Mouse (Mus musculus) right cerebral cortex, postnatal 25 days (tissue): Measurements from ENCODE around the gene Trak1.
"Not testable (repeated sequence)": the region's sequence is repeated elsewhere in the genome, so short reads cannot be mapped to it uniquely, and the experiment has no call there.

Experiments
- DNase-seq: peaks from one replicate; pipeline ENCODE4 v3.0.0; 2022

Gene Trak1

DNA sequence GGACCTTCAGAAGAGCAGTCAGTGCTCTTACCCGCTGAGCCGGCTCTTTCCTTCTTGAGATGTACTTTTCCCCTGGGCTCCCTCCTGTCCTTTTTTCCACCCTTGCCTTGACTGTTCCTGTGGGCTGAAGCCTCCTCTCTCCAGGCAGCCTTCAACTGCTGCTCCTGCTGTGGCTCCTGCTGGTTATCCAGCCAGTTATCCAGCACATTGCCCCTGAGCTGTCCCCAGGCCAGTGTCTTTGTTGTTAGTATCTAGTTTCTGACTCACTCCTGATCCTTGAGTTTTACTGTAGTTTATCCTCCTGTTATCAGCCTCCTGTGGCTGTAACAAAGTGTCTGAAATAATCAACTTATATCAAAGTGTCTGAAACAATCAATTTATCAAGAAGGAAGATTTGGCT is 23.8 kb downstream of the Trak1 start:
- DNase-seq = no peak

DNA sequence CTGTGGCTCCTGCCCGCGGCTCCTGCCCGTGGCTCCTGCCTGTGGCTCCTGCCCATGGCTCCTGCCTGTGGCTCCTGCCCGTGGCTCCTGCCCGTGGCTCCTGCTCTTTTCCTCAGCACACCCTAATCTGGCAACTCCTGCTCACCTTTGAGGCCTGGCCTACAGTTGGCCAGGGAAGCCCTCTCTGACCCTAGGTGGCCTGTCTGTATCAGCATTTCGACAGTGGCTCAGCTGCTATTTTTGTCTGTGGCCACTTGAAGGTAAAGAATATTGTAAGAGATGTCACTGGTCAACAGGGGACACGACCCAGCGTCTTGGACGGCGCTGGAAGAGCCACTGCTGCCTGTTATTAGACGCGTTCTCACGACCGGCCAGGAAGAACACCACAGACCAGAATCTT is 24.7 kb downstream of the Trak1 start:
- no peak for DNase-seq

DNA sequence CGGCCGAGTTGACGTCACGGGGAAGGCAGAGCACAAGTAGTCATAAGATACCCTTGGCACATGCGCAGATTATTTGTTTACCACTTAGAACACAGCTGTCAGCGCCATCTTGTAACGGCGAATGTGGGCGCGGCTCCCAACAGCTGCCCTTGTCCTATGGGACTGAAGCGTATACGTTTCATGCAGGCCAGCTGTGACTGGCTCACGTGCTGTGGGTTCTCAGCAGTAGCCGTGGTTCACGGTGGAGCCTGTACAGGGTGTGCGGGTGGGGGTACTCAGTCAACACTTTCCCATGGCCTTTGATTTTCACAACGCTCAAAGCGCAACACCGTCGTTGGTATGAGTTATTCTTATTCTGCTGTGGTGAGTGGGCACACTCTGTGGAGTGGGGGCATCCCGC is 31.0 kb downstream of the Trak1 start:
- not testable (repeated sequence) for DNase-seq

DNA sequence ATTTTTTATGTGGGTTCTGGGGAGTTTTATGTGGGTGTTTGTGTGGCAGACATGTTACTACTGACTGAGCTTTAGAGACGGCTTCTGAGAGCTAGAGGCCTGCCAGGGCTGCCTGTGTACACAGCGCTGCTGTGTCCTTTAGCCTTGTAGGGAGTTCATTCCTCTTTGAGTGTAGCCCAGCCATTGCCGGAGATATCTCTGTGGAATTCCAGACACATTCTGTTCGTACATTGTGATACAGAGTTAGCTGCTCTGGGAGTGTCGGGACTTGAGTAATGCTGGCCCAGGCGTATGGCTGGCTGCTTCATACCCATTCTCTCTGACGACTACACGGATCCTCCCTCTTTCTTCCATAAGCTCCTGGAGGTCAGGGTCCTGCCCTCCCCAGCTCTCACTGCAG is 31.9 kb downstream of the Trak1 start:
- no peak for DNase-seq

DNA sequence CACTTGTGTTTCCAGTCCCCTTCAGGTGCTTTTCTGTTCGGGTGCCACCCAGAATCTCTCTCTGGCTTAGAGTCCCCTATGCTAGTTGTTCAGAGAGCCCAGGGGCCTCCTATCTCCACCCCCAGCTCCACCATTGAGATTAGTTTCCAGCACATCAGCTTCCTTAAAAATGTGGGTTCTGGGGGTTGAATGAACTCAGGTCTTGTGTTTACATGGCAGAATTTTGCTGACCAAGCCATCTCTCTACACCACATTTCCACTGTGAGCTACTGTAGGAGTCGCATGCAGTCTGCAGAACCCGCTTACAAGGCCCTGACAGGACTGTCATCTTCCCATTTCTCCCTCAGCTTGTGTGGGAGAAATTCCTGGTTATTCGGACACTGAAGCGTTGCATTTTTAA is 32.8 kb downstream of the Trak1 start:
- DNase-seq = no peak

DNA sequence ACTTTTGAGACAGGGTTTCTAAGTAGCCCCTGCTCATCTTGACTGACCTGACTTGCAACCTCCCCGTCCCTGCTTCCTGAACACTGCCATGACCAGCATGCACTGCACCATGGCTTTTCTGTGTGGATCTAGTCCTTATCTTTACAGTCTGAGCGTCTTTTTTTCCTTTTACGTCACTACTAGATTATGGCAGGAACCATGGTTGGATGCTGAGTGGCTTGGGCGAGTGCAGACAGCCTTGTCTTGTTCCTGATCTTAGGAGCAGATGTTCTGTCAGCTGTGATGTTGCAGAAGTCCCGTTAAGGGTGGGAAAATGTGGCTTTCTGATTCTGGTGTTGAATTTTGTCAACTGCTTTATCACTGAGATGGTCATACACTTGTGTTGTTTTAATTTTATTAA is 34.1 kb downstream of the Trak1 start:
- DNase-seq = no peak

DNA sequence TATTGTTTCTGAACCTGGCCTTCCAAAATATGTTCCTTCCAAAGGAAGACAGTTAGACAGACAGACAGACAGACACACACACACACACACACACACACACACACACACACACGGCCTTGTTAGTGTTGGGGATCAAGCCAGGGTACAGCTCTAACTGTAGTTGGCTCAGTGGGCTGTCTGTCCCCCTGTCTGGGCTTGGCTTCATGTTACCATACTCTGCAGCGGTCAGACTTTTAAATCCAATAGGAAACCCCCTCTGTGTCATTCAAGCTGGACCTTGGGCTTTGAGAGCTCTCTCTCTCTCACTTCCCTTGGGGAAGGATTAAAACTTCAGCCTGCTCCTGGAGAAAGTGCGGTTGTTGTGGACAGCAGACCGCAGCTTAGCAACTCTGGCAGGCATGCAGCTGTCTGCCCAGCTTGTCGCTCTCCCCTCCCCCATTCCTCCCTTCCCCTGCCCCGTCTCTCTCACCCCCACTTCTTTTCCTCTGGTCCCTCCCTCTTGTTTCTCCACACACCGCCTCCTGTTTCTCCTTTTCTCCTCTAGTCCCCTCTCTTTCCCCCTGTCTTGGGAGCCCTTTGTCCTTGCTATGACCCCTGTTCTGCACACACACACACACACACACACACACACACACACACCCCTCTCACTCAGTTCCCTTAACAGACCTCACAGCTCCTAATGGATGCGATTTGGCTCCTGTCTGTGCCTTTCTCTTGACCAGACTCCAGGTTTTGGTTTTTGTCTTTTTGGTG is 34.8 kb downstream of the Trak1 start:
- DNase-seq = no peak

DNA sequence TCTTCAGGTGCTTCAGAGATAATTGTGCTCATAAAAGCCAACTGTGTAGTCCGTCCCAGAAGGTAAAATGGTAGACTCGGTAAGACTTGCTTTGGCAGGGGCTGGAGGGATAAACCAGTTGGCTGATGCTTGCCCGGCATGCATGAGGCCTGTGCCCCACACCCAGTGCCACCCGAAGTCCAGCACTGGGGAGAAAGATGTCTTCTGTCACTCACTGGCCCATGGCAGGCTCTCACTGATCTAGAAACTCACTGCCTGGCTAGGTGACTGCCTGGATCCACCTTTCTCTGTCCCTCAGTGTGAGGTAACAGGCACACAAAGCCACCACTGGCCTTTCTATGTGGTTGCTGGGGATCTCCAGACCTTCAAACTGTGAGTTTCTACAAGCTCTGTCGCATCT is 36.3 kb downstream of the Trak1 start:
- DNase-seq = no peak

DNA sequence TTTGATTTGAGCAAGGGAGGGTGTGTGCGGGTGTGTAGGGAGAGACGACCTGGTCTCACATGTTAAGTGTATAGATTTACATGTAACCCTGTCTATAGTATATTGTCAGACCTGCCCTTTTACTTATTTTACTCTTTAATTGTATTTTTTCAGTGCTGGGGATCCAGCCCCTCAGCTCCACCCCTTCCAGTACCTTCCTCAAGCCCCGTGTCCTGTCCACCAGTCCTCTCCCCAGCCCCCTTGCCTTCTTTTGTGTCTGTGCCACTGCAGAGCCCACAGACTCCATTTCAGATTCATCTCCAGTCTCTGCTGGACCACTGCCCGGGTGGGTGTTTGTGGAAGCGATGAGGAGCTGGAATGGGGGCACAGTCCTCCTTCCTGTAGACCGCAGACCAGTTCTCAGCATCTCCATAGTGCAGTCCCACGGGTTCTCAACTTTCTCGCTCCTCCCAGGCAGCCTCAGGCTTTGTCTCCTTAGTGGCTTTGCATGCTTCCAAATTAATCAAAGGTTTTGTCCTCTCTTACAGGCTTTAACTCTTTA is 37.1 kb downstream of the Trak1 start:
- DNase-seq = no peak

DNA sequence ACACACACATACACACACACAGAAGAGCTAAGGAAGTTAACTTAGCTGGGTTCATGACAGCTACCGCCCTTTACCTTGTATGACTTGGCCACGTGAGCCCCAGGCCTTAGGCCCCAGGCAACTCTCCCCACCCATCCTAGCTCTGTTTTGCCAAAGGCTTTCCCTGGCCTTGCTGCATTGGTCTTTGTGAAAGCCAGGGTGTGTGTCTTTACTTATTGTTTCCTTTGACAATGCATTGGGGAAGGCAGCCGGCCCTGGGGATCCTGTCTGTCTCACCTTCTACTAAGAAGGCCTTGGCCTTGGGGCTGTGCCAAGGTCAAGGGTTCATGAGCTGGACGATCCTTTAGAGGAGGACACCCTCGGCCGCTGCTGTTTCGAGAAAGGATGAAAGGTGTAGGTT is 38.3 kb downstream of the Trak1 start:
- DNase-seq = no peak

DNA sequence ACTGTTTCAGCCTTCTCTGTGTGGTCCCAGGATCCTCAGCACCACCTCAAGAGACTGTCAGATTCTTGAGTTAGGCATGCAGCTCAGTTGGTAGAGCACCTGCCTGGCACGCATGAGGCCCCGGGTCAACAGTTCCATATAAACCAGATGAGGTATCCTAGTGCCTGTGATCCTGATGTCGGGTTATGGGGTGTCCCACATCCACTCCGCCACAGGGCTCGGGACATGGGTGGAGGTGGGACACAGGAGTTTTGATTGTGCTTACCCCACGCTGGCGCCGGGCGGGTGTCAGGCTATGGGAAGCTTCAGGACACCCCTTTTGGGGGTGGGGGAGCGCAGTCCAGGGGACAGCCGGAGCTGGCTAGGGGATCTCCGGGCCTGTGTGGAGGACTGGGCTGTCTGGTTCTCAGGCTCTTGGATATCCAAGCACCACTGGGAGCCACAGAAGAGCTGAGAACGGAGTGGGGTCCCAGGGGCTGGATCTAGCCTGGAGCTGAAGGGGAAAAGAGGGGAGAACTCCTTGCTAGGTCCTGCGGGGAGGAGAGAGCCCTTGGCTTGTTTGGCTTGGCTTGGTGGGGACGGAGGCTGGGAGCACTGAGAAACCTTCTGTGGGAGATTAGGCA is 39.1 kb downstream of the Trak1 start:
- DNase-seq = no peak

DNA sequence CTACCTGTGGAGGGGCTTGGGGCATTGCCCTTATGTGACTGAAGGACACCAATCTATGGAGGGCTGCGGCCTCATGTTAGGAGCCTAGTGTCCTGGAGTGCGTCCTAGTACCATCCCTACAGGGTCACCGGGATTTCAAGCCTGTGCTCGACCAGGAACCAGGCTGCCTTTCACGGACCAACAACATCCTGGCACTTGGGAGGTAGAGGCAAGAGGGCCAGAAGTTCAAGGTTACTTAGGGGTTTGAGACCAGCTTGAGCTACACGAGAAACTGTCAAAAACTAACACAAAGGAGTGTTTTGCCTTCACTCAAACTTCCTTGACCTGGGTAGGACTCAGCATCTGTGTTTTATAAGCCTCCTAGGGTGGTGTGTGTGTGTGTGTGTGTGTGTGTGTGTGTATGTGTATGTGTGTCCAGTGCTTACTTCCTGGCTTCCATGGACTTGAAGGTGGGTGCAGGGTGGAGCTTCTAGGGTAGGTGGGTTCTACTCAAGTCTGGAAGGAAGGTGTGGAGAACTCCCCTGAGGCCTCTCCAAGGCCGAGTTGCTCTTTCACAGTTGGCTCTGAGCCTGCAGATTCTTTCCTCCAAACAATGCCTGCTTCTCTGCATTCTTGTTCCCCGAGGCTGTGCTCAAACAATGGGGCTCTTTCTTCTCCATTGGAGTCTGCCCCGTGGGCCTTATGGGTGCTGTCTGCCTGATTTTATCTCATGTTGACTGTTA is 40.1 kb downstream of the Trak1 start:
- no peak for DNase-seq

DNA sequence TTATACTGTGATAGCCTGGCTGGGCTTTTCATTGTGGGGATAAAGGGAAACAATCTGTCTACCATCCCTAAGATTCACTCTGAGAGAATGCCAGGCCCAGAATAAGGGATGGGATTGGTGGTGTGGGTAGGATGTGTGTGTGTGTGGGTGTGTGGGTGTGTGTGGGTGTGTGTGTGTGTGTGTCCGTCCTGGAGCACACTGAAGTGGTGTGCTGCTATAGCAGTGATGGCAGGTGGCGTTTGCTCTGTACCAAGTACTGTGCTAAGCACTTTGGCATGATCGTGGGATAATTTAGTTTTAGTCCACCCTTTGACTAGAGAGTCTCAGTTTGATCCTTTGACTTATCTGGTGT is 40.6 kb downstream of the Trak1 start:
- no peak for DNase-seq

DNA sequence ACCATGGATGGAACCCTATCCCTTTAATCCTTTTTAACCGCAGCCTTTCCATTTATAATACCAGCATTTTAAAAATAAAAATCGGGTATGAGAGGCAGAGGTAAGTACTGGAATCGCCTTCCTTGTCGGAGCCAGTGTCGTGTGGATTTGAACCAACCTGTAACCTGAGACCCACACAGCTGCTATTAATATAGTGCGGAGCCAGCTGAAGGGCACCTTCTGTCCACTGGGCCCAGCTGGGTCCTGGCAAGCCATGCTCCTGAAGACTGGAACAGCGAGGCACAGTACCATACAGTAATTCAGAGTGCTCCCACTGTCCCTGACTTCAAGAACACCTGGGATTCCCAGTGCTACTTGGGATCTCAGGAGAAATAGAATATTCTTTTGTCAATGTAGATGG is 44.5 kb downstream of the Trak1 start:
- DNase-seq = no peak

DNA sequence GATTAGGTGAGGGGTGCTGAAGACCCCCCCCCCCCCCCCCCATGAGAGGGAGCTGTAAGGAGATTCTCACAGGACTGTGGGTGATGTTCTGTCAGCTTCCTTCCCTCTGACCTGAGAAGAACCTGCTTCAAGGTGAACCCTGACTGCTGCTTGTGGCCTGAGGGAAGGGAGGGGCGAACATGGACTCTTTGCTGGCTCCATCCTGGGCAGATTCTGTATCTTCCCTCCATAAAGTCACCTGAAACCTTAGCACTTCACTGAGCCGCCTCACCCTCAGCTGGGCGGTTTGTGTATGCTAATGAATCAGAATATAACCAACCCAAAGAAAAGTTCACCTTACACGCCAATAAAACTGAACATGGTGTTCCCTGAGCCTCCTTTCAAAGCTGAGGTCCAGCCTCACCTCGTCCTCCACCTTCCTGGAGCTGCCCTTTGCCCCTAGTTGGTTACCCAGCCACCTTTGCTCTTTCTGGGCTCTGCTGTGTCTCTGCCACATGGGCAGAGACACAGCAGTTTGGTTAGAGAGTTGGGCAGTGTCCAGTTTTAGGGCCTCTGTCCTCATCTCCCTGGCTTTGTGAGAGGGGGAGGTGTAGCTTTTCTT is 45.3 kb downstream of the Trak1 start:
- no peak for DNase-seq

DNA sequence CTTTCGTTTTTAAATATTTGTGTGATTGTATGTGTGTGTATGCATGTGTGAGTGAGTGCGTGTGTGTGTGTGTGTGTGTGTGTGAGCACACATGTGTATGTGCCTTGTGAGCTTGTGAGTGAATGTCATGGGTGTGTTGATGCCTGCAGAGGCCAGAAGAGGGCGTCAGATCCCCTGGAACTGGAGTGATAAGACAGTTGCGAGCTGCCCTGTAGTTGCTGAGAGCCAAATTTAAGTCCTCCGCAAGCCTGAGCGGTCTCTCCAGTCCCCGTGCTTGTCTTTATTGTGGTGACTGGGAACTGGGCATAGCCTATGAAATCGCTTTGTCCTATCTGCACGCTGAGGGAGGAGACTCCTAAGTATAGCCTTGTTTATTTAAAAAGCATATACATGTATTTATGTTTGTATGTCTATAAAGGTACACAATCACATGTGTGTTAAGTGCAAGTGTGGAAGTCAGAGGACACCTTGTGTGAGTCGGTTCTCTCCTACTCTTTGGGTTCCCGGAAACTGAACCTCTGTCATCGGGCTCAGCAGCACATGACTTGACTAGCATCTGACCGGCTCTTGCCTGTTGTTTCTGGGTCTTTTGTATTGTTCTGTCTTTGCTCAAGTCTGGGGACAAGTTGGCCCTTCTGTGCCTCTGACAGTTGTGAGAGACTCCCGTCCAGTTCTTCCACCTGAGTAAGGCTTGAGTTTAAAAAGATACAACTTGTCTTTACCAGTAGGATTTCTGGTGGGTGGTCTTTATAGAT is 46.0 kb downstream of the Trak1 start:
- no peak for DNase-seq

DNA sequence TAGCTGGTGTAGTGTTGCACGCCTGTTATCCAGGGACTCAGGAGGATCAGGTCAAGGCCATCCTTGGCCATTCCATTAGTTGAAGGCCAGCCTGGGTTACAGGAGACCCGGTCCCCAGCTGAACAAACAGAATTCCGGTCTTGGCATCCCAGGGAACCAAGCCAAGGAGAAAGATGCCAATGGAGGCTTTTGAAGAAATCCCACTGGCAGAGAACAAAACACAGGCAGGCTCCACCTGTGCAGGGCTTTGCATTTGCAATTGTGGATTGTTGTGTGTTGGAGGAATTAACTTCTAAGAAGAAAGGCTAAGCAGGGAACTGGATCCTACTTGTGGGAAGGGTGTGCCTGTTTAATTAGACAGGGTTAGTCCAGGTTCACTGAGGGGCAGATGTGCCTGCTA is 47.0 kb downstream of the Trak1 start:
- DNase-seq = no peak

DNA sequence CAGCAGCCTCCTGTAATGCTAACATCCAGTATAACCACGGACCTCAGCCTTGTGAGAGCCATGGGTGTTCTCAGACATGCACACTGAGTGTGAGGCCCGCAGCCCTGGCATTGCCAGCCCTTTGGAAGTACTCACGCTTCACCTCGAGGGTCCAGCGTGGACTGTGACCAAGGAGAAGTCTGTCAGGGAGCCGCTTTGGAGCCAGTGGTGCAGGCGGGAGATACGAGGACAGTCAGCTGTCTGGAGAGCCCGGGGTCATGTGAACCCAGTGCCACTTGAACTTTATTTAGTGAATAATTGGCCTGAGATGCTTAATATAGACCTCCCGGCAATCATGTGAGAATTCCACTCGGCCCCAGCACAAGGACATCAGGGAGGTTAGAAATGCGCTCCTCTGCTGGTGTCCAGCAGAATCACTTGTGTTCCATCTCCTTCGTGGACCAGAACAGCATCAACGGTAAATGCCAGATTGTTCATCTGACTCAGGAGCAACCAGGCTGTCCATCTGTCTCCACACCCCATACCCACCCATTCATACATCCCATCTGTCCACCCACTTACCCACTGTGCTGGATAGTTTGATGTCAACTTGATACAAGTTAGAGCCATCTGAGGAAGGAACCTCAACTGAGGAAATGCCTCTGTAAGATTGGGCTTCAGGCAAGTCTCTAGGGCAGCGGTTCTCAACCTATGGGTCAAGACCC is 48.3 kb downstream of the Trak1 start:
- no peak for DNase-seq

DNA sequence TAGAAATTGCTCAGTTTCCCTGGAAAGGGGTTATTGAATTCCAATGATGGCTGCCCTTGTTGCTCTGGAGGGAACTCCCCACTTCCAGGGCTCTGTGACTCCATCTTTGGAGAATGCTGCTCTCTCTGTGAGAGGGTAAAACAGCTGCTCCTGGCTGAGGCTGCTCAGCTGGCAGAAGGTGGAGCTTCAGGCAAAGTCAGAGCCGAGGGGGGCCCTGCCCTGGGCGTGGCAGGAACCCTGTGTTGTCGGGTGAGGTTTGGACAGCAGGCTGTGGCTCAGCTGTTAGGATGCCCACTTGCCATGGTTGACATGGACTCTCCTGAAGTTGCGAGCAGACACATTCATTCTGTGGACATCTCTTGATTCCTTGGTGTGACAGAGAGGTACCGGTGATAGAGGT is 49.3 kb downstream of the Trak1 start:
- DNase-seq = no peak

DNA sequence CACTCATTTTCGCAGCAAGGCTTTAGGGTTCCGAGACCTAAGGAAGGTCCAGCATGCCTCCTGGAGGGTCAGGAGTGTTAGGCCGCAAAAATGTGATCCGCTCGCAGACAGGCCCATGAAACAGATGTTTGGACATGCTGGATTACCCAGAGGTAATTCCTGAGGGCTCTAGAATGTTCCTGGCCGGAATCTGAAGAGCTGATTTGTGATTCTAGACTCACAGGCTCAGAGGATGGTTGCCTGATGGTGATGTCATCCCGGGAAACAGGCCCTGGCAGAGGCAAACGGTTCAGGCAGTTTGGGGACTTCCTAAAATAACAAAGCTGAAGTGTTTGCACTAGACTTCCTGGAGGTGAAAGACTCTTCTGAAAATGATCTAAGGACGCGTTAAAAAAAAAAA is 50.7 kb downstream of the Trak1 start:
- no peak for DNase-seq

DNA sequence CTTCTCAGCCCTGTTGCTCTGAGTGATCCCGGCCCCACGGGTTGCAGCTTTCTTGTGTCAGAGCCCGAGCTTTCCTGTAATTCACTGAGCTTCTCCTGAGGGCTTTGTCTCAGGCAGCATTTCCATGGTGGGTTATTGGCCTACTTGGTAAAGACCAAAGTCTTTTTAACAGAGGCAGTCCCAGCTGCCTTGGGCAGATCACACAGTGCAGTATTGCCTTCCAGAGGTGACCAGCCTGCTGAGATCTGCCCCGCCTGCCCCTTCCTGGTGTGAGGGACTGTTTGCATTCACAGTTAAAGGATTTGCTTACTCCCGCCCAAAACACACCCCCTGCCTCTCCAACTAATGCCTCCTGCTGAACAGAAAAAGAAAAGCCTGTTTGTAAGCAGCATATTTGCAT is 51.2 kb downstream of the Trak1 start:
- no peak for DNase-seq

DNA sequence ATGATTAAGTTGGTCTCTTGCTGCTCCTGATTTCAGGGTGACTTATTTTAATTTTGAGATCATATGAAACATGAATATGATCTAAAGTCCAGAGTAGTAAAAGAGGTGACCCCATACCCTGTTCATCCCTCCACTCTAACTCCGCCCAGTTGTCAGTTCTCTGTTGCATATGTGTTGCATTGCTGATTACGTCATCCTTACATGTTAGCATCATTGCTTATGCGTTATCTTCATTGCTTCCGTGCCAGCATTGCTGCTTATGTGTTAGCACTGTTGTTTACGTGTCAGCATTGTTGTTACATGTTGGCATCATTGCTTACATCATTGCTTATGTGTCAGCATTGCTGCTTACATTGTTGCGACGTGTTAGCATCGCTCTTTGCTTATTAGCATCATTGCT is 51.8 kb downstream of the Trak1 start:
- DNase-seq = no peak
